Mouse (Mus musculus) inflammation-experienced regulatory T-cells, adult 6 months (primary cell): ENCODE data around the gene Tbx18. TPM values are rescaled to one million over a fixed set of nuclear protein-coding genes. Genes with fewer than 3 reads are reported as not detected.

ENCODE experiments used
- ATAC-seq: one replicate; pipeline ENCODE4 v1.8.0; 2017
- polyA plus RNA-seq, 3 experiments: library from polyadenylated mRNA; unstranded; fragments of 100-300 nt; shearing (Covaris generic); gene quantifications; one replicate each; pipeline ENCODE4 v1.2.1; 2017

The Tbx18 gene
- polyA plus RNA-seq, 3 experiments from 2014 or later, result not detected

DNA sequence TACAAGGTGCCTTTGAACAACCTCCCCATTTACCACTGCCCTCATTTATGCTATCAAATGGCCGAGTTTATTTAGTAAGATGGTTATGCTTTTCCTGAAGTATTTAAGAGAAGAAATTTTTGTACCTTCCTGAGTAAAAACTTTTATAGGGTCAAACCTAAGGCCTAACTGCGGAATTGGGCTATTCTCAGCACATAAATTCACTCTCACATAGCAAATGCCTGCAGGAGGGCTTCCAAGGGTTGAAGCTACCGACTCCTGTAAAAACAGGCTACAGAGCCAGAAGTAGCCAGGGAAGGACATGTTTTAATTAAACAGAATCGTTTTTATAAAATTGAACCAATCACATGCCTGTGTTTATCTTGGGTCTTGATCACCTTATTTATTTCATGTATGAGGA lies 20.7 kb downstream of the Tbx18 start:
- ATAC-seq, result no peak

GRCm38 (mm10) chr9:87708151-87708550 lies 22.9 kb downstream of the Tbx18 start:
- ATAC-seq, result no peak

- no peak for ATAC-seq
Observed at GRCm38 (mm10) chr9:87702267-87702666, 28.8 kb downstream of the Tbx18 start.

GRCm38 (mm10) chr9:87686981-87687380 lies 44.1 kb downstream of the Tbx18 start:
- ATAC-seq, result no peak

- no peak for ATAC-seq
Observed at GRCm38 (mm10) chr9:87682247-87682646, 48.8 kb downstream of the Tbx18 start.
